Mouse (Mus musculus) MEL-GATA-1-ER (cell line): ENCODE results near the gene Cyfip2.

Experiments used
- DNase-seq: peaks from one replicate; pipeline ENCODE4 v3.0.0-alpha.2; 2012; ENCODE audit warnings: low read depth; ENCODE audit errors: extremely low read depth

The Cyfip2 gene

DNA sequence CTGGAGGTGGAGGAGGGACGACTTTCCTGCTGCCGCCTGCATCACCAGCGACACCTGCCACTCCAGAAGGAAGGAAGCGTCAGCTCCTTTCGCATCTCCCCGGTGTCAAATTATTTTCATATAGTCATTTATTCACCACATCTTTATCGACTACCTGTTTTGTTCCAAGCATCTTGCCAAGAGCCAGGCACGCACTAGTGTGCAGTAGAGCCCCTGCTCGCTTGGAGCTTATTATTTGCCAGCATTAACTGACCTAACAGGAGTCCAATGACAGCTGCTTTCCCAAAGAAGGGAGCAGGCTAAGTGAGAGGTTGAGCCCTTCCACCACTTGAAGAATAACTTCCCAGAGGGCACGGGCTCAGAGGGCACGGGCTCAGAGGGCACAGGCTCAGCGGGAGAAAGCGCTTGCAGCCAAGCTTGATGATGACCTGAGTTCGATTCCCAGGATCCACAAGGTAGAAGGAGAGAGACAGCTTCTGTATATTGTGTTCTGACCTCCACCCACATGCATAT is at the start of gene Cyfip2:
Gene Cyfip2, minus strand, starts transcription at position 337 of the 513 bp plus-strand sequence.
- DNase-seq: peak; percentile 9

DNA sequence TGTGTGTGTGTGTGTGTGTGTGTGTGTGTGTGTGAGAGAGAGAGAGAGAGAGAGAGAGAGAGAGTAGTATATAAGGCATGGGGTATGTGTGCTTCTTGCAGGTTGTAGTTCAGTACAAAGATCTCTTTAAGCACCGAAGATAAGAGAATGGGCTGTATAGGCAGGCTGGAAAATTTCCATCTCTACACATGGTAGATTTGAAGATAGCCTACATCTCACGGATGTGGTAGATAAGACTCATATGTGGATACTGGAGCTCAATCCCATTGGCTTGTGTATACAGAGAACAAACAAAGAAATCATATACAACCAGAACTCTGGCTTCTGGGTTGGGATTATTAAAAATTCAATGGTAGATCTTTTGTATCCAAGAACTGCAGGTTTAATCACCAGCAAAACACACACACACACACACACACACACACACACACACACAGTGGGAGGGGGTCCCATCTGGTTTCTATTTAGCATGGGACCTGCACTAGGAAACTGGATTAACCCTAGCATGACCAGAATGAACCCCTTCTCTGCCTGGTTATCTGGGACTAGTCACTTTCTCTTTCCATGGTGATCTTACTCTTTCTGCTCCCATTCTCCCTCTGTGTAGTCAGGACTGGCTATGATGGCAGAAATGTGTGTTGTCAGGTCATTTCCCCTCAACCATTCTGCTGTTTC is 48.5 kb upstream of the Cyfip2 start:
- DNase-seq: no peak

DNA sequence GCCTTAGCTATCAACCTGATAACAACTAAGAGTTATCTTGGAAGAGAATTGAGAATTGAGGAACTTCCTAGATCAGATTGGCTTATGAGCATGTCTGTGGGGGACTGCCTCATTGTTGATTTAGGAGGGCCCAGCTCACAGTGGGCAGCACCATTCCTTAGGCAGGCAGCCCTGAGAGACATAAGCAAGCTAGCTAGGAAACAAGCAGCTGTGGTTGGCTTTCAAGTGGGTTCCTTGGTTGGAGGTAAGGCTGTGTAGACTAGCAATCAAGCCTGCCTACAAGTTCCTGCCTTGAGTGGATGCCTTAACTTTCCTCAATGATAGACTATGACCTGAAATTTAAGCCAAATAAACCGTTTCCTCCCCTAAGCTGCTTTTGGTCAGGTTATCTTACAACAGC is 45.7 kb upstream of the Cyfip2 start:
- DNase-seq: no peak

DNA sequence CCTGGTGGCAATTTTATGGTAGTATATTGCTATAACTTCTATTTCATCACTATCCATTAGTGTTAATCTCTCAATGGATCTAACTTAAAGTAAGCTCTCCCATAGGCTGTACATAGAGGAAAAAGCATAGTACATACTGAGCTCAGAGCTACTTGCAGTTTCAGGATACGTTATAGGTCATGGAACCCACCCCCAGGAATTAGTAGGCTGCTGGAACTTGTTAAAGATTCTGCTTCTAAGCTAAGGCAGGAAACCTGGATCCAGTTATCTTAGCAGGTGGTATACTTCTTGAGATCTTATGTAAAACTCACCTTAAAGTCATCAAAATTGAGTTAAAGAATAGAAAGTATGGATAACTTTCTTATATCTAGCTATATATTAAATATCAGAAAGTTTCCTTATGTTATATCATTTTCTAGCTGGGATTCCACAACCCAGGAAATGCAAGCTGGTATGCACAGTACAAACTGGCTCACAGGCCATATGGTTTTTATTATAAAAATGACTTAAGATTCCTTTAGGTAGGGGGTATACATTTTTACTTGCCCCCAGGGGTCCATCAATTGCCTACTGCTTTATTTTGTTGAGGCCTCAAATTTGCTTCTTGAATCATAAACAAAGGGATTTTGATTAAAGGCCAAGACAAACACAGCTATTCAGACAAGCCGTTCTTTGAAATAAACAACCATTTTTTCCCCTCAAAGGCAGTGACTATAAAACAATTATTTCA is 37.2 kb upstream of the Cyfip2 start:
- DNase-seq: no peak

GRCm38 (mm10) chr11:46348416-46348815 is 35.8 kb upstream of the Cyfip2 start:
- DNase-seq: no peak

DNA sequence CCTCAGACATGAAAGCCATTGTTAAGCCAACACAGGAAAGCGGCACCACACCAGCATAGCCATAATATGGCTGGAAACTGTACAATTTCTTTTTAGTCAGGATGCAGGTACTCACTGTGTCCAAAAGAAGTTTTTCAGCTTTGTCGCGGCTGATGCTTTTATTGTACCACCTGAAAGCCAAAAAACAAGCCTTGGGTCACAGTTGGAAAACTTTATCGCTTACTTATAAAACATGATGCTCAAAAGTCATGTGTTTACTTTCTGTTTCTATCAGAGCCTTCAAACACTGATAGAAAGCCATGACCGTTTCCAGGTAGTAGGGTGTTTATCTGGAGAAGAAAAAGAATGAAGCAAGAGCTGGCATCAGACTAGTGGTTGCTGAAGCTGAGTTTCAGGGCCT is 35.1 kb upstream of the Cyfip2 start:
- DNase-seq: no peak

- no peak for DNase-seq
Observed at GRCm38 (mm10) chr11:46343886-46344546, 31.4 kb upstream of the Cyfip2 start.

DNA sequence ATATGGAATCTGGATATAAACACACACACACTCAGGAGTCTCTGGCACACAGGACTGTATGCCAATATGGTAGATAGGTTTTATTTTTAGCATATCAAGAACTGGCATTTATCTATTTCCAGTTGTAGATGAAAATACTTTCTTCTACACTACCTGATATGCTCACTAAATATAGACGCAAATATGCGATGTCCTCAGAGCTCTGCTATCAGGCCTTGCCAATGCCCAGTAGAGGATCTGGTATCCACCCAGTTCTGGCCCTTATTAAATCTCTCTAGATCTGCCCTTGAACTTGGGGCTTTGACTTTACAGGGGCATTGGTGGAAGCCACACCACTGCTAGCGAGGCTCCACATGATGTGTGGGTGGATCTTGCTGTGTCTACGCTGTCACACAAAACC is 29.3 kb upstream of the Cyfip2 start:
- no peak for DNase-seq

DNA sequence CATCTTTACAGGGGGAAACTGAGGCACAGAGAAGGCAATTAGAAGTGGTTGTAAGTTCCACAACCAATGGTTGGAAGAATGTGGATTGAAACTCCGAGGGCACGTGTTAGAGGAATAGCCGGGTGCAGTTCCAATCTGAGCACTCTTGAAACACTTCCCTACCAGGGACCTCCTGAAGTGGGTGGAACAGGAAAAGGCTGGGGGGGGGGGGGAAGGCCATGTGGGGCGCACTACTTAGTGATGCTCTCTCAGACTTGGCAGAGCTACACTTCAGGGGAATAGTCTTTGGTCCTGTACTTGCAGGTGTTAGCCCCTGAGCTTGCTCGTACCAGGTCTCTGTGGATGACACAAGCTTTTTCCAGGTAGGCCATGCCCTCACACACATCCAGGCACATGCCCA is 23.4 kb upstream of the Cyfip2 start:
- no peak for DNase-seq

DNA sequence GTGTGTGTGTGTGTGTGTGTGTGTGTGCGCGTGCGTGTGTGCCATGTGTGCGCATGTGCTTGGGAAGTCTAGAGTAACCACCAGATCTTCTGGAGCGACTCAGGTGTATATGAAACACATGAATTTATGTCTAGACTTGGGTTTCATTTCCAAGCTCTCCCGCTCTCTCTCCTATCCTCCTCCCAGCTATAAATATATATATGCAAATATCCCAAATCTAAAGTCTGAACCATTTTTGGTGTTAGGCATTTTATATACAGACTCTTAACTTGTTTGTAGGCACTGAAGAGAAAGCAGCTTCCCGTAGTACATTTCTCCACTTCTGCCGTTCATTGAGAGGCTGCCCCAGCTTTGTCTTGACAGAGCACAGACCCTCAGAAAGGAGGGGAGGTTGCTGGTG is 19.6 kb upstream of the Cyfip2 start:
- no peak for DNase-seq

- DNase-seq: no peak
Observed at GRCm38 (mm10) chr11:46326271-46327015, 13.8 kb upstream of the Cyfip2 start.

DNA sequence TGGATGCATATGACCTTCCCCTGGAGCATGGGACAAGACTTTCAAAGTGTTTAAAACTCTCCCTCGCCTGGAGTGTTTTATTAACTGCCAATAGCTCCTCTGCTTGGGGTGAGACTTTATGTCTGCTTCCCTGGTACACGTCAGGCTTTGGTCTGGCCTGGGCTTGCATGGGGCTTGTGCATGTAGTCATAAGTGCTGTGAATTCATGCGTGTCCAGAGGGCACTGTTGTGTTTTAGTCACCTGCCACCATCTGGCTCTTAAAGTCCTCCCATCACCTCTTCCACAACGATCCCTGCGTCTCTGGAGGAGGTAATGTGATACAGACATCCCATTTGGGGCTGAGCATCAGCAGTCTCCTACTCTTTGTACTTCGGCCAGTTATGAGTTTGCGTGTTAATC is 8.9 kb upstream of the Cyfip2 start:
- DNase-seq: no peak

- no peak for DNase-seq
Observed at GRCm38 (mm10) chr11:46314534-46314933, 1.9 kb upstream of the Cyfip2 start.

DNA sequence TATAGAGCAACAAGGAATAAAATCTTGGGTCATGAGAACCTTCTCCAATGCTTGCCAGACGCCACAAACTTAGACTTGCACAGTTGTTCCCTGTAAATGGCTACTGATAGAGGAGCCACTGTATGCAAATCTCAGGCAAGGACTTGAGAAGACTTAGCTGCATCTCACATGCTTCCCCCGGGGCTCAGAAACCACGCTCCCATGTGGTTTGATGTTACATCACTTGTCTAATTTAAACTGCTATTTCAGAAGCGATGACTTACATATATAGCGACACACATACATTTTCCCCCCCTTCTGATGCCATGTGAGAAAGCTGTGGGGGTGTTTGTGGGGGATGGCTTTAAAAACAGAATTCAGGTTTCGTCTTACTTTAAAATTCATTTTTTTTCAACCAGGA is 1.2 kb upstream of the Cyfip2 start:
- DNase-seq: no peak

- no peak for DNase-seq
Observed at GRCm38 (mm10) chr11:46311703-46312522, 746 bp downstream of the Cyfip2 start.

DNA sequence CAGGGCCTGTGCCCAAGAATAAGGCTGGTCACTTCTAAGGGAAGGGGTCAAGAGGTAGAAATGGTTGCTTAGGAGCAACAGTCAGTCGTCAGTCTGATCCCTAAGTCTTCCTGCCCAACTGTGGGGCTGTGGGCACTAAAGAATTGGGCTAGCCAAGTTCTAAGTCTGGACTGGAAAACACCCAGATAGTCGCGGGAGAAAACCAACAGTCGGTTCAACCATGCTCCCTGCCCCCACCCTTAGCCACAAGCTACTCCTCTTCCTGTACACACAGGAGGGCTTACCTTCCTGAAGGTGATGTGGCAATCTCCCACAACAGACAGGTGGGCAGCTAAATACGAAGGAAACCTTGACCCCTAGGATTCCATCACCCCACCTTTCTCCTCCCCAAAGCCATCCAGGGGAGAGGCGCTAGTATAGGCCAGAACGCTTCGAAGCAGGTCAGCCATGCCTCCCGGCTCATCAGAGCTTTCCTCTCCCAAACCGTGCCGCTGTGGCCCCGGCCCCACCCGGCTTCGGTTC is 1.4 kb downstream of the Cyfip2 start:
- DNase-seq: peak; percentile 15

GRCm38 (mm10) chr11:46310647-46311063 is 2.0 kb downstream of the Cyfip2 start:
- DNase-seq: no peak

GRCm38 (mm10) chr11:46309808-46310555 is 2.7 kb downstream of the Cyfip2 start:
- peak; percentile 15 for DNase-seq

- DNase-seq: no peak
Observed at GRCm38 (mm10) chr11:46309111-46309741, 3.4 kb downstream of the Cyfip2 start.
